Mouse (Mus musculus) CH12.LX (cell line): ENCODE measurements at regions not wholly inside any gene's neighbourhood (a gene's known extent, or its start where the extent isn't known, plus 50 kb on each side); places are given as distances from the start of the nearest gene placed in this dataset.
A peak's percentile ranks its signal among the peaks of the same experiment; 100 is the strongest.

Experiments used
- DNase-seq: peaks from one replicate; pipeline ENCODE4 v3.0.0-alpha.2; 2013; ENCODE audit errors: extremely low read depth
- H3K27ac ChIP-seq: 2 replicates; pipeline ENCODE4 v1.5.1; 2012; ENCODE audit warnings: low read depth, mild to moderate bottlenecking, control low read depth, moderate library complexity; ENCODE audit not compliant: insufficient read depth
- H3K27me3 ChIP-seq: replicated peaks from 2 replicates; pipeline ENCODE3; 2012; ENCODE audit warnings: inconsistent platforms
- H3K36me3 ChIP-seq, 2 experiments: replicated peaks in 1 of 2; 2 replicates each; pipeline versions ENCODE3 to v1.6.1; 2012; ENCODE audit warnings: inconsistent platforms in 1 of 2, low read length in 1 of 2, mild to moderate bottlenecking in 1 of 2, mixed read lengths in 1 of 2, moderate library complexity in 1 of 2; ENCODE audit not compliant: control insufficient read depth in 1 of 2, insufficient read depth in 1 of 2
- H3K4me1 ChIP-seq, 2 experiments: 2 replicates each; pipeline ENCODE4 v1.6.1; 2012; ENCODE audit warnings: inconsistent platforms in 1 of 2, moderate library complexity in 1 of 2; ENCODE audit not compliant: insufficient read depth in 2 of 2, control insufficient read depth in 1 of 2
- H3K4me2 ChIP-seq: 2 replicates; pipeline ENCODE4 v1.6.1; 2012; ENCODE audit warnings: low read depth, mild to moderate bottlenecking, control low read depth; ENCODE audit not compliant: poor library complexity, insufficient read depth, severe bottlenecking
- H3K4me3 ChIP-seq, 3 experiments: fragments of 150-350 bp in 1 of 3; sonication (generic) in 1 of 3; replicated peaks in 1 of 3; 2 replicates each; pipeline versions ENCODE3 to v1.5.1; 2011 to 2012; ENCODE audit warnings: low read depth in 2 of 3, low read length in 2 of 3, mild to moderate bottlenecking in 2 of 3, moderate library complexity in 2 of 3, control low read depth in 1 of 3, improper control_type of control experiment in 1 of 3, inconsistent platforms in 1 of 3, mixed read lengths in 1 of 3; ENCODE audit not compliant: poor library complexity in 1 of 3
- H3K79me2 ChIP-seq: replicated peaks from 2 replicates; pipeline ENCODE4 v1.6.1; 2012; ENCODE audit warnings: mild to moderate bottlenecking, moderate library complexity; ENCODE audit not compliant: control insufficient read depth, poor library complexity, insufficient read depth, severe bottlenecking; ENCODE audit errors: extremely low read depth
- H3K9ac ChIP-seq: 2 replicates; pipeline ENCODE4 v1.6.1; 2012; ENCODE audit warnings: low read depth, mild to moderate bottlenecking, control low read depth, moderate library complexity; ENCODE audit not compliant: insufficient read depth
- H3K9me3 ChIP-seq: replicated peaks from 2 replicates; pipeline ENCODE3; 2012; ENCODE audit warnings: low read length, inconsistent platforms, mixed read lengths
- BHLHE40 ChIP-seq: IDR thresholded peaks from 2 replicates; pipeline ENCODE4 v1.6.1; 2011; ENCODE audit warnings: mild to moderate bottlenecking, low read depth, low read length, improper control_type of control experiment
- CHD2 ChIP-seq: IDR thresholded peaks from 2 replicates; pipeline ENCODE4 v1.6.1; 2011; ENCODE audit warnings: low read length, improper control_type of control experiment
- CTCF ChIP-seq, 2 experiments: IDR thresholded peaks in 1 of 2; conservative IDR thresholded peaks in 1 of 2; 2 replicates each; pipeline ENCODE4 v1.5.1; 2011 to 2012; ENCODE audit warnings: low read depth in 2 of 2, low read length in 2 of 2, improper control_type of control experiment in 1 of 2, inconsistent platforms in 1 of 2, mild to moderate bottlenecking in 1 of 2, moderate library complexity in 1 of 2
- ELF1 ChIP-seq: IDR thresholded peaks from 2 replicates; pipeline ENCODE4 v1.6.1; 2014; ENCODE audit warnings: low read depth, mild to moderate bottlenecking, inconsistent platforms, low read length, improper control_type of control experiment
- ETS1 ChIP-seq: conservative IDR thresholded peaks from 2 replicates; pipeline ENCODE4 v1.6.1; 2012; ENCODE audit warnings: low read depth, mild to moderate bottlenecking, inconsistent platforms, low read length, improper control_type of control experiment, moderate library complexity
- JUN ChIP-seq: IDR thresholded peaks from 2 replicates; pipeline ENCODE4 v1.6.1; 2011; ENCODE audit warnings: low read depth, mild to moderate bottlenecking, low read length, improper control_type of control experiment, moderate library complexity; ENCODE audit not compliant: insufficient read depth
- KAT2A ChIP-seq: IDR thresholded peaks from 2 replicates; pipeline ENCODE4 v1.6.1; 2012; ENCODE audit warnings: low read length, improper control_type of control experiment, inconsistent platforms; ENCODE audit not compliant: insufficient replicate concordance
- MAFK ChIP-seq: IDR thresholded peaks from 2 replicates; pipeline ENCODE4 v1.6.1; 2011; ENCODE audit warnings: low read length, improper control_type of control experiment; ENCODE audit not compliant: insufficient replicate concordance
- MAX ChIP-seq: IDR thresholded peaks from 2 replicates; pipeline ENCODE4 v1.6.1; 2011; ENCODE audit warnings: low read length, improper control_type of control experiment
- MXI1 ChIP-seq: IDR thresholded peaks from 2 replicates; pipeline ENCODE4 v1.6.1; 2011; ENCODE audit warnings: mild to moderate bottlenecking, low read depth, low read length, improper control_type of control experiment
- PAX5 ChIP-seq: IDR thresholded peaks from 2 replicates; pipeline ENCODE4 v1.6.1; 2012; ENCODE audit warnings: low read length, inconsistent platforms, mixed read lengths
- POLR2AphosphoS2 ChIP-seq: IDR thresholded peaks from 2 replicates; pipeline ENCODE4 v1.6.1; 2011; ENCODE audit warnings: low read depth, low read length, improper control_type of control experiment
- SMC3 ChIP-seq: IDR thresholded peaks from 2 replicates; pipeline ENCODE4 v1.6.1; 2011; ENCODE audit warnings: low read depth, low read length, improper control_type of control experiment
- TCF12 ChIP-seq: IDR thresholded peaks from 2 replicates; pipeline ENCODE4 v1.6.1; 2014; ENCODE audit warnings: low read depth, mild to moderate bottlenecking, inconsistent platforms, low read length, improper control_type of control experiment
- ZKSCAN1 ChIP-seq: IDR thresholded peaks from 2 replicates; pipeline ENCODE4 v1.6.1; 2012; ENCODE audit warnings: low read depth, inconsistent platforms, low read length, improper control_type of control experiment, borderline replicate concordance
- ZNF384 ChIP-seq: IDR thresholded peaks from 2 replicates; pipeline ENCODE4 v1.6.1; 2012; ENCODE audit warnings: low read depth, low read length, improper control_type of control experiment, inconsistent platforms
- dilution Hi-C: fragments of 300-500 bp; cut with MboI; formaldehyde crosslinking; loops from 2 replicates; pipeline ENCODE4 v1.14.3; 2020; ENCODE audit warnings: low sequenced_read_pairs; ENCODE audit not compliant: extremely low pct_unique_long_range_greater_than_20kb, extremely low pct_ligation_motif_present
- in situ Hi-C: fragments of 300-500 bp; cut with MboI; formaldehyde crosslinking; loops from 3 replicates; pipeline ENCODE4 v1.14.3; 2019; ENCODE audit warnings: low sequenced_read_pairs, low pct_ligation_motif_present, low pct_unique_long_range_greater_than_20kb, mixed read lengths

DNA sequence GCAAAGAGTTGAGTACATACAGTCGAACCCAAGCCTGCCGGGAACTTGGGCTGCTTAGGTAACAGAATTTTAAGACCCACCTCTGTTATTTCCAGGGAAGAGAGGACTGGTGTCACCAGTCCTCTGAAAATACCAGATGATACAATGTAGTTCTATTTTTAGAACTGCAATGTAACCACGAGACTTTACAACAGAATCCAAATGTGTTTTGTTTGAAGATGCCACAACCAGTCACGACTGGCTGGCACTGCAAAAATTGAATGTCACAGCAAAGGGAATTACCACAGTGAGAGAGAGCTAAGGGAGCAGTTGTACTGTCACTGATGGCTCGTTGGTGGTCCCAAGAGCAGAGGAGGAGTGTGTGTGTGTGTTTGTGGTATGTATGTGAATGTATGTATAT, 112.6 kb upstream of the Zc3h12c start:
- dilution Hi-C loops = loop anchor here (25.0 kb wide), 1 partner anchor 94 kb away; no protein-coding TSS in a partner anchor
- Histone ChIP-seq H3K79me2 (no peaks in the 10 kb centered on the region), H3K27ac (no peak overlapping the region), H3K9ac (no peak overlapping the region), H3K4me2 (no peak overlapping the region), H3K9me3 (no peaks in the 10 kb centered on the region), H3K4me3 (no peak overlapping the region), H3K4me1 (peaks cover 28 to 81% of the 10 kb centered on the region in 2 experiments), H3K36me3 (peaks cover 0 to 21% of the 10 kb centered on the region in 2 experiments), H3K27me3 (no peaks in the 10 kb centered on the region)
- no peak for DNase-seq
- in situ Hi-C loops = loop anchor here (10.0 kb wide), 2 partner anchors 176 to 286 kb away; no protein-coding TSS in a partner anchor
- 0 out of 2 replicates have a peak, but pooled peaks have one; percentile 27 for TF ChIP-seq ETS1
- peak; percentile 42 for TF ChIP-seq BHLHE40
- TF ChIP-seq MXI1 = no peak

DNA sequence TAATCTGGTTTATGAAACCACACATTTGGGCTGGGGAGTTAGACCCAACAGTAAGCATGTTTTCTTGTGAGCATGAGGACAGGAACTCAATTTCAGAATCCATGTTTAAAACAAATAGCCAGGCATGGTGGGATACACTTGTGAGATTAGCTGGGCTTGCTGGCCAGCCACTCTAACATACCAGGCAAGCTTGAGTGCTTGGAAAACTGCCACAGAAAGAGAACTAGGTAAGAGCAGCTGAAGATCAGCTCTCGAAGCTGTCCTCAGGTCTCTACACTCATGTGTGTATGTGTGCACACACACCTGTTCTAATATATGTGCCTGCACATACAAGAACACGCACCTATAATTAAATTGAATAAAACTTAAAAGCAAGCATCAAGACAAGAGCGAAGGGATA, 112.2 kb upstream of the Zc3h12c start:
- Histone ChIP-seq H3K4me3 (no peak overlapping the region), H3K27me3 (no peaks in the 10 kb centered on the region), H3K27ac (no peak overlapping the region), H3K36me3 (peaks cover 0 to 17% of the 10 kb centered on the region in 2 experiments), H3K9me3 (no peaks in the 10 kb centered on the region), H3K4me1 (peaks cover 28 to 77% of the 10 kb centered on the region in 2 experiments), H3K79me2 (no peaks in the 10 kb centered on the region), H3K9ac (no peak overlapping the region), H3K4me2 (no peak overlapping the region)
- TF ChIP-seq ZNF384 (no peak), SMC3 (no peak)
- dilution Hi-C loops = loop anchor here (25.0 kb wide), 1 partner anchor 93 kb away; no protein-coding TSS in a partner anchor
- DNase-seq = no peak
- in situ Hi-C loops = loop anchor here (10.0 kb wide), 2 partner anchors 176 to 286 kb away; no protein-coding TSS in a partner anchor

- in situ Hi-C loops = no loop called here
- H3K27me3 ChIP-seq = no peaks in the 10 kb centered on the region
- H3K36me3 ChIP-seq = peaks cover 0 to 10% of the 10 kb centered on the region in 2 experiments
- peaks cover 28 to 78% of the 10 kb centered on the region in 2 experiments for H3K4me1 ChIP-seq
- H3K9ac ChIP-seq = no peak overlapping the region
- no peak for DNase-seq
- dilution Hi-C loops = loop anchor here (25.0 kb wide), 1 partner anchor 91 kb away; no protein-coding TSS in a partner anchor
- no peak overlapping the region for H3K27ac ChIP-seq
- no peak overlapping the region for H3K4me3 ChIP-seq
- H3K9me3 ChIP-seq = no peaks in the 10 kb centered on the region
- TF ChIP-seq PAX5 (no peak), MXI1 (no peak), MAX (no peak), JUN (no peak), KAT2A (no peak), ZKSCAN1 (no peak), CHD2 (no peak), CTCF (conservative IDR thresholded peaks at IDR 0.05 in 1 of 2, IDR thresholded peaks at IDR 0.05 in 1 of 2; ENCODE audit: low read depth in 2 of 2, low read length in 2 of 2) (no peak), TCF12 (no peak), ZNF384 (no peak), MAFK (no peak), SMC3 (no peak), POLR2AphosphoS2 (no peak), ETS1 (no peak), ELF1 (no peak)
- no peaks in the 10 kb centered on the region for H3K79me2 ChIP-seq
- H3K4me2 ChIP-seq = no peak overlapping the region
These were observed 110.3 kb upstream of the Zc3h12c start for GRCm38 (mm10) chr9:52278701-52279023.
